Mouse (Mus musculus): ENCODE results near the gene Myo9a. TPM values are rescaled to one million over a fixed set of nuclear protein-coding genes. Genes with fewer than 3 reads are reported as not detected.

Gene Myo9a
- polyA plus RNA-seq, 1 experiment: 0.79 TPM

- no peak for TF ChIP-seq GATA1 (IDR thresholded peaks at IDR 0.05; ENCODE audit: low read length)
These were observed 190.5 kb downstream of the Myo9a start for GRCm38 (mm10) chr9:59940913-59941884.

GRCm38 (mm10) chr9:59941885-59942350, 191.2 kb downstream of the Myo9a start:
- no peak for TF ChIP-seq GATA1 (IDR thresholded peaks at IDR 0.05; ENCODE audit: low read length)

DNA sequence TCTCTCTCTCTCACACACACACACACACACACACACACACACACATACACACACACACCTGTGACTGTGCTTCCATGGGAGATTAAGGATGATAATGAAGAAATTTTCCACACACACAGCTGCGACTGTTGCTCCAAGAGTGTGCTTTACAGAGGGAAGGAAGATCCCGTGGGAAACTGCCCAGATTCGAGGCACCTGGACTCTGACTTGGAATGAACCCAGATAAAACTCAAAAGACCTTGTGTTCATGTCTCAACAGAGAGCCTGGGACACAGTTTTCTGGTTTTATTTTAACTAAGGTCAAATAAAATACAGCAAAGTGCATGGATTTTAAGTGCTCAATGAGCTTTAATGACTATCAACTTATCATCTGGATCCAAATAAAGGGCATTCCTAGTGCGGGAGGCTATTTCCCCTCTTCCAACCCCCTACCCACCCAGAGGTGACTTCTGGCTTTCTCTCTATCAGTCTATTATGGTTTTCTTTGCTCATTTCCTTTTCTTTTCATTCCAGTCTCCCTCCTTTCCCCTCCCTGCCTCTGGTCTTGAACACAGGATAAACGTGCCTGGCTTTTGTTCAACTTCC, 191.9 kb downstream of the Myo9a start:
- no peak for TF ChIP-seq GATA1 (IDR thresholded peaks at IDR 0.05; ENCODE audit: low read length)

DNA sequence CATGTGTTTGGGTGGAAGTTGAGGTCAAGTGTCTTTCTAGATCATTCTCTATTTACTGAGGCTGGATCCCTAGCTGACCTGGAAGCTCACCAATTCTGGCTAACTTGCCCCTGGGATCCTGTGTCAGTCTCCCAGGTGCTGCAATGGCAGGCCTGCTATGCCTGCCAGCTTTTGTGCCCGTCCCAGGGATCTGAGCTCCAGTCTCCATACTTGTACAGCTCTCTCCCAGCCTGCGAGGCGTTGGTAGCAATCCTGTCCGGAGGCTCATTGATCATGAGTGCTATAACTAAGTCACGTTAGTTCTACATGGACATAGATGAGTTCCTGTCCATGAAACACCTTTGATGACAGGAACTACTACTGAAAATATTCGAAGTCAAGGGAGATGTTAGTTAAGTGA, 193.1 kb downstream of the Myo9a start:
- TF ChIP-seq GATA1 (IDR thresholded peaks at IDR 0.05; ENCODE audit: low read length): no peak

DNA sequence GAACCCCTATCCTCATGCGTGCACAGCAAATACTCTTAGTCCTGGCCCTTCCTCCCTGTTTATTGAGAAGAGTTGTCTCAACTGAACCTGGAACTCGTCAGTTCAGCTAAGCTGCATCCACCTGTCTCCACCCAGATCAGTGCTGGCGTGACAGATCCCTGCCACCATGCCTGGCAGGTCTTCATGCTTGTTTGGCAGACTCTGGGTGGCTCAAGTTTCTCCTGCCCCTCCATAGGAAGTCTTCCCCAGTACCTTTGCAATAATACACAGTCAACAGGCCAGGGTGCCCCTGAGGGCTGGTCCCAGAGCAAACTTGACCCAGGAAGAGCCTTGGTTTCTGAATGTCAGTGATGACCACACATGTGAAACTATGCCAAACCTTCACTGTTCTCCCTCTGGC, 194.5 kb downstream of the Myo9a start:
- TF ChIP-seq GATA1 (IDR thresholded peaks at IDR 0.05; ENCODE audit: low read length): no peak

DNA sequence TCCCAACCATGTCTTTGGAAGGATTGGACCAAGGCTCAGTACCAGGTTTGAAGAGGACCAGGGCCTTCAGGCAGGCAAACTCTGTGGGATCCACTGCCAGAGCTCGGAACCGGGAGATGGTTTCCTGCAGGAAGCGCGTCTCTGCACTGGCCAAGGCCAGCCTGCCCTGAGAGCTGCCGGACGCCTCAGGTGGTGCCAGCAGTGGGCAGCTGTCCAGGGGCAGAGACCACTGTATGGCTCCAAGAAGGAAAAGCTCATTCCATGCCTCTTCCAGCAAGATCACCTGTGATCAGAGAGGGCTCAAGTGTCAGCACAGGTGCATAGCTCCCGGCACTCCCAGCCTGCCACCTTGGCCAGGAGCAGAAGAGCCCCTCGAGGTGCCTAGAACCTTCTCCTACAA, 196.6 kb downstream of the Myo9a start:
- no peak for TF ChIP-seq GATA1 (IDR thresholded peaks at IDR 0.05; ENCODE audit: low read length)

- TF ChIP-seq GATA1 (IDR thresholded peaks at IDR 0.05; ENCODE audit: low read length): no peak
These were observed 197.5 kb downstream of the Myo9a start for GRCm38 (mm10) chr9:59948226-59948625.

DNA sequence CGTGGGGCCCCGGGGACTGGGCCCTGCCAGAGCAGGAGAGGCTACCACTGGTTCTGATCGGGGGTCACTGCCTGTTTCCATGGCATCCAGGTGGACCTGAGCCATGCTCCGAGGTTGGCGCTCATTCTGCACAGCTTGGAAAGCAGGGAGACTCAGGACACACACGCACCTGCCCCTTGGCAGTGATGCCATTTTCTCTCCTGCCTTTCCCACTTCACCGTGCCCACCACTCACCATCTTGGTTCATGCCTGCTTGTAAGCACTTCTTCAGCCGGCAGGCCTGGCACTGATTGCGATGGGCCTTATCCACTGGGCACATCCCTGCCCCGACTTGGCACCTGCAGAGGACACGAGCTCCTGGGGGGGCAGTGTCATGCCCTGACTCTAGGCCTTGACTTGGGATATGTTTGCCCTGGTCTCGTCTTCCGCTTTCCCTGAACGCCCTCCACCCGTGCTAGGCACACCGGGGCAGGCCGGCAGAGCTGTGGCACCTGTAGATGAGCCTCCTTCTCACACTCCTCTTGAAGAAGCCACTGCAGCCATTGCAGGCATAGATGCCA, 198.1 kb downstream of the Myo9a start:
- no peak for TF ChIP-seq GATA1 (IDR thresholded peaks at IDR 0.05; ENCODE audit: low read length)

GRCm38 (mm10) chr9:59949511-59949910, 198.8 kb downstream of the Myo9a start:
- no peak for TF ChIP-seq GATA1 (IDR thresholded peaks at IDR 0.05; ENCODE audit: low read length)

DNA sequence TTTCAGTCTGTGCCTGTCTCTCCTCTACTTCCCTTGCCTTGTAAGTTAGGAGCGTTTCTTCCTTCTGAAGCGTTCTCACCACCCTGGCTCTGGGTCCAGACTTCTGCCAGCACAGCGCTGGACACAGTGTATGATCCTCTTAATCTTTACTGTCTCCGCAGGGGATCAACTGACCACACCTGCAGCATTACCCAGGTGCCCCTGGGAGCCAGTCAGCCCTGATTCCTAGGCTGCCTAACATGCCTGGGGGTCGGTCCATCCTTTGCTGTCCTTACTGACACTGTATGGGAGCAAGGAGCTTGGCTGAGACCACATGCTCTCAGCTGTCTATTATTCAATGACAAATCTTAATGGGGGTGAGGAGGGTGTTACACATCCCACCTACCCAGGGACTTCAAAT, 199.3 kb downstream of the Myo9a start:
- no peak for TF ChIP-seq GATA1 (IDR thresholded peaks at IDR 0.05; ENCODE audit: low read length)

DNA sequence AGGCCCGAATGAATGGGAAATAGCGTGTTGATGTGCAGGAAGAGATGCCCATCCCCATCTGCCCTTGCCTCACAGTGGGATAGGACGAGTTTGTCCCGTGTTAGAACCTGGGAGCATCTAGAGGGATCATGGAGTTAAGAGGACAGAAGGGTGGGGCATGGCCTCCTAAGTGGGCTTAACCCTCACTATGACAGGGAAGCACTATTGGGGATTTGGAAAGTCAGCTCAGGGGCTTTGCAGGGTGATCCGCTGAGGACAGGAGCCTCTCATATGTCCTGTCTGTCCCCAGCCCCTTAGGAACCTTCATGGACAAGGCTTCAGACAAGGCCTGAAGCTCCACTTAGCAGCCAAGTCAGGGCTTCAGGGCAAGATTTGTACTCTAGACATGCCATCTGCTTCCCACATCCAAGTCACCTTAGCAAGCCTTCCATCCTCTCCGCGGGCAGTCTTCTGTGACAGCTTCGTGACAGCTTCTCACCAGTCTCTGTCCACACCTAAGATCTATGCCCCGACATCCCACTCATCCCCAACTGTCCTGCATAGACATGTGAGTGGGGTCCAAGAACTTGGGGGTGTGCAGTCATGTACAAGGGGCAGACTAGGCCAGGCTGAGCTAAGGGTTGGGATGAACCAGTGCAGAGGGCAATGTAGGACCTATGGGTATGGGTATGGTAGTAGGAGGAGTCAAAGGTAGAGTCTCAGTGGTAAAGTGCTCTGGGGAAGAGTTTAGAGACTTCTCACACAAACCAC, 200.5 kb downstream of the Myo9a start:
- TF ChIP-seq GATA1 (IDR thresholded peaks at IDR 0.05; ENCODE audit: low read length): no peak

DNA sequence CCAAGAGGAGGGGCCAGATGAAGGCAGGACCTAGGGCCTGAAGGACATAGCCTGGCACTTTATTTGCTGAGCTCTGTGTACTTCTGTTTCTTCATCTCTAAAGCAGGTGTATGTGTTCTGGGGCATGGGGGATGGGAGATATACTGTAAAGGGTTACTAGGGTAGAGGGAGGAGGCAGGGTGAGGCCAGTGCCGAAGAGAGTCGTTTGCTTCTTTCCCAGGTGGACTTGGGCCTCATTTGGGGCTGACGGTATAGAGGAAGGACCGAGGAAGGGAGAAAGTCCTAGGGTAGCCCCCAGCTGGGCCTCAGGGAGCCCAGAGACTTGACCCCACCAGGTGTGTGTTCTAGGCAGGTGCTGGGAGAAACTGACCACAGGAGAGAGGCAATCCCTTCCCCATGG, 201.2 kb downstream of the Myo9a start:
- TF ChIP-seq GATA1 (IDR thresholded peaks at IDR 0.05; ENCODE audit: low read length): no peak

GRCm38 (mm10) chr9:59952515-59953070, 201.9 kb downstream of the Myo9a start:
- TF ChIP-seq GATA1 (IDR thresholded peaks at IDR 0.05; ENCODE audit: low read length): no peak

DNA sequence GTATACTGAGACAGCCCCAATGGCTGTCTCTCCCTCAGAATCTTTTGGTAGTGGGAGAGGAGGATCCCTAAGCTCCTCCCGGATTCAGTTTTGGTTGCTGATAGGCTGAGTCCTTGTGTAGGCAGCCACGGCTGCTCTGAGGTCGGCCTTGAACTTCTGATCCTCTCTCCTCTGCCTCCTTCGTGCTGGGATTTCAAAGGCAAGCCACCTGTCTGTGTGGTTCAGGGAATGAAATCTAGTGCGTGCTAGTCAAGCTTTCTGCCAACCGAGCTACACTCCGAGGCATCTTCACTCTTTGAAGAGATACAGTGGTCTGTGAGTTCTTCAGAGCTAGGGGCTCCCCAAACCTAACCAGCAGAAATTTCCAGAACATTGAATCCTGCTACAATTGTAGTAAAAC, 202.9 kb downstream of the Myo9a start:
- TF ChIP-seq GATA1 (IDR thresholded peaks at IDR 0.05; ENCODE audit: low read length): no peak

DNA sequence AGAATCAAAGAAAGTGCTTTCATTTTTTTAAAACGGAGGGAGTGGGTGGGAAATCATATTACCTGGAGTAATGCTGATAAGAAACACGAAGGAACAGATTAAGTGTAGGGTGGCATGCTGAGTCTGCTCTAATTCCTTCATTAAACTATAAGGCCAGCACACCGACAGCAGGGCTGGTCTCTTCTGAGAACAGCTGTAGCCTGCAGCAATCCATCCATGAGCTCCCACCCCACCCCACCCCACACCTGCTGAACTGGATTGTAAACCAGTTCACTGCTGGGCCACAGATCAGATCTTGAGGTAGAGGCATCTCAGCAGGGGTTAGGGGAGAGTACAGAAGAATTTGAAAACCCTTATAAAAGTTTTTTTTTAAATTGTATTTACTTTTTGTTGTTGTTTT, 204.5 kb downstream of the Myo9a start:
- no peak for TF ChIP-seq GATA1 (IDR thresholded peaks at IDR 0.05; ENCODE audit: low read length)
